Mouse (Mus musculus) naive thymus-derived CD4-positive, alpha-beta T cell, adult 2 months (primary cell): ENCODE measurements around the gene Arhgap8.
"Not testable (repeated sequence)": the region's sequence is repeated elsewhere in the genome, so short reads cannot be mapped to it uniquely, and the experiment has no call there.

Experiments
- DNase-seq: peaks from one replicate; pipeline ENCODE4 v3.0.0-alpha.2; 2011; ENCODE audit warnings: low read depth

Gene Arhgap8

DNA sequence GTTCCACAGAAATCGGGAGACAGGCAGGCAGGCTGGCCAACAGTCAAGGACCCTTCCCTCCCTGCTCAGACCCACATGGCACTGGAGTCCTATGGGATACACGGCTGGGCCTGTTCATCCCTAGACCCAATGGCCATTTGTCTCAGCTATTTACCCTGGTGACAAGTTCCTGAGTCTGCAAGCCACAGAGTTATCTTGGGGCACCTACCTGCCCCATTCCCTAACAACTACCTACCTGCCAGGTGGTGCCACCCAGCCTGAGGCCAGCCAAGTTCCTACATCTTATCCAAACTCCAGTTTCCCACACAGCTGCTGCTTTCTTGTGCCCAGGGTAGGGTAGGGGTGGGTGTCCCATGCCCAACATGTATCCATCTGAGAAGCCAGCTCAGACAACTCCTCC lies 21.7 kb upstream of the Arhgap8 start:
- DNase-seq: no peak

GRCm38 (mm10) chr15:84700147-84700794 lies 19.6 kb upstream of the Arhgap8 start:
- DNase-seq: peak; percentile 42

- peak; percentile 12 for DNase-seq
These were observed 17.9 kb upstream of the Arhgap8 start for GRCm38 (mm10) chr15:84701947-84702346.

GRCm38 (mm10) chr15:84702391-84703345 lies 17.2 kb upstream of the Arhgap8 start:
- no peak for DNase-seq

DNA sequence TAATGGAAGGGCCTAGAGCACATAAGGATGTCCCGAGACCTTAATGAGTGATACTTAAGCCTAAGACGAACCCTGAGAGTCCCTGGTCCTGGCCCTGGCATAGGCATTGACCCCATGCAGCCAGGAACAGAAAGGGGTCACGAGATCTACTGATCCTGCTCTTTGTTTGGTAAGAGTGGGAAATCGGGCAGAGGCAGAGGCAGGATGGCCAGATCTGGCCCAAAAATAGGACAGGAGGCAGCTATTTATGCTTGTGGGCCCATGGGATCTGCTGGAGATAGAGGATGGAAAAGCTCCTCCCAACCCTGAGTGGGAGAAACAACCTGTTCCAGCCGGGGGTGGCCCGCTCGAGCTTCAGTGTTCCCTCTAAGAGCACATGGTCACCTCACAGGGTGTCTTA lies 15.9 kb upstream of the Arhgap8 start:
- DNase-seq: no peak

GRCm38 (mm10) chr15:84705351-84705901 lies 14.4 kb upstream of the Arhgap8 start:
- no peak for DNase-seq

GRCm38 (mm10) chr15:84706983-84707619 lies 12.8 kb upstream of the Arhgap8 start:
- DNase-seq: no peak

DNA sequence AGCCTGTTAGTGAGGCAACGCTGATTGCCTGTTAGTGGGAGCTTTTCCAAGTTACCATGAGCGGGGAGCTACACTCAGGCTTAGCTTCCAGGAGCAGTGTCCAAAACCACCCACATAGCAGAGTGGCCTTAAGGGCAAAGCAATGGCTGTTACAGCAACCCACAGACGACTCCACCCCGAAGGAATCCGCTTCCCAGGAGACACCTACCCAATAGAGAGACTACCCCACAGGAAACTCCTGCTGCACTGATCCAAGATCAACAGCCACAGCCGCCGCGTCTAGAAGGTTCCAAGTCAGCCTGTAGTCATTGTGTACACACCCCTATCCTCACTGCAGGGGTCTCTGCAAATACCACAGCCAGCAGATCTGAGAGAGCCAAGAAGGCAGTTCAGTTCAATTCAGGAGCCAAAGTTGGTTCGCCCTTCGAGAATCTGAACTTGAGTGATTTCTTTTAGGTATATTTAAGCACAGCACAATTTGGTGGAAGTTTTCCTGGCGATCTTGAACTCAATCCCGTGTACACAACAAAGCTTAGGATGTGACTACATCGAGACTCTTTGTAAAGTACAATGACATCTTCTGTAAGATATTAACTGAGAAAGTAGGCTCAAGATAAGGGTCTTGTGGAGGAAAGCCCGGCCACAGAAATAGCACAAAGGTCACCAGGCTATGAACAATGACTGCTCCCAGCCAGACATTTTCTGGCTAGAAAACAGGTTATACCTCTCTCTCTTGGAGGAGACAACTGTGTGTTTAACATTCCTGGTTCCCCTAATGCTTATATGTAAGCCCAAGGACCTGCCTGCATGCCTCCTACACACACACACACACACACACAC lies 7.1 kb upstream of the Arhgap8 start:
- DNase-seq: no peak

- DNase-seq: no peak
These were observed 5.1 kb upstream of the Arhgap8 start for GRCm38 (mm10) chr15:84714730-84715129.

- DNase-seq: no peak
These were observed 4.7 kb upstream of the Arhgap8 start for GRCm38 (mm10) chr15:84715132-84715531.

- not testable (repeated sequence) for DNase-seq
These were observed 2.1 kb upstream of the Arhgap8 start for GRCm38 (mm10) chr15:84717570-84718270.

DNA sequence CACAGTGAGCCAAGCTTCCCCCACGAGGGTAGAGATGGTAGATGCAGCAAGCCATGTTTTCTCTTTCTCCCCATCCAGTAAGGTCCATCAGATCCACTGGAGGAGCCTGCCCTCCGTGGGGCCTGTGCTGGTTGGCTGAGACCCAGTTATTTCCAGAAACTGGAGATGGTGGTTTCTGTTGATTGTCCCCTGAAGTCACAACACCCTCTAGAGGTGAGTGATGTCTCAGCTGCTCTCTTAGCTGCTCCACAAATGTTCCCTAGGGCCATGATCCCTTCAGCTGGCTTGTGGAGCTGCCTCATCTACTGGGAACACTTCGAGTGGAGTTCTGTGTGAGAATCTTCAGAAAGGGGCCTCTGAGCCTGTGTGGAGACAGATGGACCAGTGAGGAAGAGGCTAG lies 1.1 kb upstream of the Arhgap8 start:
- no peak for DNase-seq

DNA sequence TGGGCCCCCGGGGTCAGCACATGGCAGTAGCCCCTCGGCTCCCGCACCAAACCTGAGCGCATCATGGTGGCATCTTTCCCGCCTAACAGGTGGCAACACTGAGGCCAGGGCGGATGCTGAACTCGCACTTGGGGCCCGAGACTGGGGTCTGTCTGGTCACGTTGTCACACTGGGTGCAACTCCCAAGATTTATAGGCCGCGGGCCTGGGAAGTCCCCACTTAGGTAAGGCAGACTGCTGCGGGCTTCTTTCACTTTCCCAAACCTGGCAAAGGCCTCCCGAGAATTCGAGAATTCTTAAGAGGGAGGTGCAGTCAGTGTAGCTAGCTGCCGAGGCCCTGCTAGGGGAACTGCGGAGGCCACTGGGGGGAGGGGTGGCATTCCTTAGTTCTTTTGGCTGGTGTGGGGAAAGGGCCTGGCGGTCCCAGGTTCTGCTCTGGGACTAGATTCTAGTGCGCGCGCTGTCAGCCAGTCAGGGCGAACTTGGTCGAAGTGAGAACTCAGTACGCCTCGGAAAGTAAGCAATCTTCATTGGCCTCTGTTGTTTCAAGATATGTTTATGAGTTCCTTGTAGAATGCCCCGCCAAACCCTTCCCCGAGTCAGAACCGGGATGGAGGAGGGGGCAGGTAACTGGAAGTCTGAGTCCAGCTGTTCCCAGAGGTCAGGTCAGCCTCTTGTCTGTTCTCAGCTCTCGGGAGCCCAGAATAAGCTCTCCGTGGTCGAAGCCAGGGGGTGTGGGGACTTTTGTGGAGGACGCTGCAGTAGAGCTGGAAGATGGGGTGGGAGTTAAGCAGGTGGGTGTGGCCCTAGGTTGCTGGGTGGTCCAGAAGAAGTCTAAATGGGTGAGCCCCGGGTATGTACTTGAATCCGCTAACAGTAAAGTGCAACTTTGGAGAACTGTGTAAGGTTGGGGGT lies 696 bp downstream of the Arhgap8 start:
- no peak for DNase-seq

GRCm38 (mm10) chr15:84723656-84724055 lies 3.8 kb downstream of the Arhgap8 start:
- not testable (repeated sequence) for DNase-seq

DNA sequence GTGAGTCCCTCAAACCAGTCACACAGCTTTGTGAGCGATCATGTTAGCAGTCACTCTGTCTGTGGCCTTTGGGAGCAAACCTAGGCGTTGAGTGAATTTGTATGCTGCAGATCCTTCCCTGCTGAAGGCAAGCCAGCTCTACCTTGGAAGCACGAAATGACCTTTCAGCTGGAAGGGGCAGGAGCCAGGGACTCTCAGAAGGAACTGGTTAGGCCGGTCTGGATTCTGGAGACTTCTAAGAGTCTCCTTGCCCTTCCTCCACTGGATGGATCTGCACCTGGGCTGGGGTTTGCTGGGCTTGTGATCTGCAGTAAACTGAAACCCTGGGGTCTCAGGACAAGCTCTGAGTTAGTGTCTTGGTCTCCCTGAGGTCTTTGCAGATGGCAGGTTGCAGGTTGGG lies 4.3 kb downstream of the Arhgap8 start:
- no peak for DNase-seq

DNA sequence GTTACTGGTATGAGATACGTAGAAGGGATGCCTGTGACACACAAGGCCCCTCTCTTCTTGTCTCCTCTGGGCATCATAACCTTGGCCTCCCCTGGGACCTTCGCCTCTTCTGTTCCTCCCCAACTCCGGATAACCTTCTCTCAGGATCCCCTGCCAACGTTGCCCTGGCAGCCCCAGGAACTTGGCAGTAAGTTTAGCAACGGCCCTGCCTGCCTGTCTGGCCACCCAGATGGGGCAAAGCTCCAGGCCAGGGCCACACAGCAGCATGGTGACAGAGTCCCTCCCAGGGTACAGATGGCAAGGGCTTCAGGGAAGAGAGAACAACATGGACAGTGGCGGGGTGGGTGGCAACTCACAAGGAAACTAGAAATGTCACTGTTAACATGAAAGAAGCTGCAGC lies 9.8 kb downstream of the Arhgap8 start:
- DNase-seq: no peak

- no peak for DNase-seq
These were observed 11.0 kb downstream of the Arhgap8 start for GRCm38 (mm10) chr15:84730893-84731292.

GRCm38 (mm10) chr15:84731676-84732424 lies 12.0 kb downstream of the Arhgap8 start:
- no peak for DNase-seq

DNA sequence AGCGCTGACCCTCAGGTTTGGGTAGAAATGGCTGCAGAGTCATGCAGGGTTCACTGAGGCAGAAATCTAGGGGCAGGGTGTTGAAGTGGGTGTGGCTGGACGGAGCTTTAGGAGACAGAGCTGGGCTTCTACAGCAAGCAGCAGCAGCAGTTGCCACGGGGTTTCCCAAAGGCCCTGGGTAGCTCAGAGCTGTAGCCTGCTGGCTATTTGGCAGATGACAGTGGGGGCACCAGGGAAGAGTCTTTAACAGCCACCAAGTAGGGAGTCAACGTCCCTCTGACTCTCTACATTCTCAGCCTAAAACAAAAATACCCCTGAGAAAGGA lies 12.5 kb downstream of the Arhgap8 start:
- no peak for DNase-seq
